Mouse (Mus musculus): ENCODE measurements around the gene Olfr313.
"Not testable (repeated sequence)": the region's sequence is repeated elsewhere in the genome, so short reads cannot be mapped to it uniquely, and the experiment has no call there.

Gene Olfr313

GRCm38 (mm10) chr11:58814700-58815099, at the start of gene Olfr313:
Olfr313 (plus strand) TSS chr11:58815000.
- not testable (repeated sequence) for DNase-seq (ENCODE audit: low read depth, low spot score)

GRCm38 (mm10) chr11:58772888-58773287, 41.9 kb upstream of the Olfr313 start, which contains the start of gene Olfr315:
Olfr315 (plus strand) TSS chr11:58773188.
- no peak for DNase-seq (ENCODE audit: low read depth, low spot score)

- no peak for DNase-seq (ENCODE audit: low read depth, low spot score)
Measured at GRCm38 (mm10) chr11:58782480-58783089, 32.2 kb upstream of the Olfr313 start, which contains the start of gene Olfr314. Olfr314 (plus strand) TSS chr11:58782952.

GRCm38 (mm10) chr11:58784182-58784581, 30.6 kb upstream of the Olfr313 start:
- no peak for DNase-seq (ENCODE audit: low read depth, low spot score)

GRCm38 (mm10) chr11:58787651-58788050, 27.1 kb upstream of the Olfr313 start:
- no peak for DNase-seq (ENCODE audit: low read depth, low spot score)

GRCm38 (mm10) chr11:58788346-58788745, 26.5 kb upstream of the Olfr313 start:
- DNase-seq (ENCODE audit: low read depth, low spot score), result no peak

GRCm38 (mm10) chr11:58789532-58789931, 25.3 kb upstream of the Olfr313 start:
- no peak for DNase-seq (ENCODE audit: low read depth, low spot score)

GRCm38 (mm10) chr11:58790053-58790452, 24.7 kb upstream of the Olfr313 start:
- DNase-seq (ENCODE audit: low read depth, low spot score), result no peak

GRCm38 (mm10) chr11:58790646-58791045, 24.2 kb upstream of the Olfr313 start:
- no peak for DNase-seq (ENCODE audit: low read depth, low spot score)

GRCm38 (mm10) chr11:58795856-58796255, 18.9 kb upstream of the Olfr313 start:
- DNase-seq (ENCODE audit: low read depth, low spot score), result no peak

GRCm38 (mm10) chr11:58796850-58797249, 17.9 kb upstream of the Olfr313 start:
- DNase-seq (ENCODE audit: low read depth, low spot score), result no peak

GRCm38 (mm10) chr11:58799747-58800146, 15.1 kb upstream of the Olfr313 start:
- no peak for DNase-seq (ENCODE audit: low read depth, low spot score)

GRCm38 (mm10) chr11:58801558-58802228, 13.1 kb upstream of the Olfr313 start, which contains the start of gene Fam183b:
Fam183b (minus strand) TSS chr11:58801960.
- DNase-seq (ENCODE audit: low read depth, low spot score), result peak; percentile 7

- no peak for DNase-seq (ENCODE audit: low read depth, low spot score)
Measured at GRCm38 (mm10) chr11:58803871-58804270, 10.9 kb upstream of the Olfr313 start.

- DNase-seq (ENCODE audit: low read depth, low spot score), result no peak
Measured at GRCm38 (mm10) chr11:58804393-58804792, 10.4 kb upstream of the Olfr313 start.

GRCm38 (mm10) chr11:58812001-58812400, 2.8 kb upstream of the Olfr313 start:
- DNase-seq (ENCODE audit: low read depth, low spot score), result no peak

- no peak for DNase-seq (ENCODE audit: low read depth, low spot score)
Measured at GRCm38 (mm10) chr11:58815676-58816075, 876 bp downstream of the Olfr313 start.

- DNase-seq (ENCODE audit: low read depth, low spot score), result not testable (repeated sequence)
Measured at GRCm38 (mm10) chr11:58828937-58829336, 14.1 kb downstream of the Olfr313 start, which contains the start of gene Olfr312. Olfr312 (plus strand) TSS chr11:58829237.

- no peak for DNase-seq (ENCODE audit: low read depth, low spot score)
Measured at GRCm38 (mm10) chr11:58829764-58830163, 15.0 kb downstream of the Olfr313 start.

GRCm38 (mm10) chr11:58832541-58832940, 17.7 kb downstream of the Olfr313 start:
- not testable (repeated sequence) for DNase-seq (ENCODE audit: low read depth, low spot score)

- not testable (repeated sequence) for DNase-seq (ENCODE audit: low read depth, low spot score)
Measured at GRCm38 (mm10) chr11:58838951-58839350, 24.2 kb downstream of the Olfr313 start, which contains the start of gene Olfr311. Olfr311 (plus strand) TSS chr11:58839251.

GRCm38 (mm10) chr11:58846919-58847461, 32.2 kb downstream of the Olfr313 start, which contains the start of gene Gm12258:
Gm12258 (plus strand) TSS chr11:58847158.
- peak; percentile 100 for DNase-seq (ENCODE audit: low read depth, low spot score)
